Mouse (Mus musculus) kidney, postnatal 25 days (tissue): ENCODE data around the gene Vti1a.
A peak's percentile ranks its signal among the peaks of the same experiment; 100 is the strongest.

ENCODE experiments used
- DNase-seq, 2 experiments: peaks; one replicate each; pipeline ENCODE4 v3.0.0; 2021; ENCODE audit warnings: mixed read lengths in 2 of 2

Gene Vti1a

GRCm38 (mm10) chr19:55315452-55316108, 515 bp upstream of the Vti1a start, which contains the start of gene Zdhhc6:
TSS of gene Zdhhc6 (minus strand) at chr19:55316032.
- peak; percentile 88 to 89 for DNase-seq

GRCm38 (mm10) chr19:55316901-55317300, 806 bp downstream of the Vti1a start:
- no peak for DNase-seq

- no peak for DNase-seq
Measured at GRCm38 (mm10) chr19:55319036-55319435, 2.9 kb downstream of the Vti1a start.

- DNase-seq, result peak; percentile 31 to 41
Measured at GRCm38 (mm10) chr19:55319521-55319920, 3.4 kb downstream of the Vti1a start.

GRCm38 (mm10) chr19:55322604-55323003, 6.5 kb downstream of the Vti1a start:
- DNase-seq, result no peak

GRCm38 (mm10) chr19:55327510-55327909, 11.4 kb downstream of the Vti1a start:
- no peak for DNase-seq

- no peak for DNase-seq
Measured at GRCm38 (mm10) chr19:55331776-55332175, 15.7 kb downstream of the Vti1a start.

- peak; percentile 65 to 73 for DNase-seq
Measured at GRCm38 (mm10) chr19:55332641-55333268, 16.7 kb downstream of the Vti1a start.

- DNase-seq, result no peak
Measured at GRCm38 (mm10) chr19:55335881-55336280, 19.8 kb downstream of the Vti1a start.

GRCm38 (mm10) chr19:55336441-55336840, 20.3 kb downstream of the Vti1a start:
- DNase-seq, result peak; percentile 54 to 75

- no peak for DNase-seq
Measured at GRCm38 (mm10) chr19:55337066-55337465, 21.0 kb downstream of the Vti1a start.

GRCm38 (mm10) chr19:55337664-55338063, 21.6 kb downstream of the Vti1a start:
- no peak for DNase-seq

- DNase-seq, result no peak
Measured at GRCm38 (mm10) chr19:55340521-55340920, 24.4 kb downstream of the Vti1a start.

- no peak for DNase-seq
Measured at GRCm38 (mm10) chr19:55341377-55341776, 25.3 kb downstream of the Vti1a start.

GRCm38 (mm10) chr19:55342423-55342822, 26.3 kb downstream of the Vti1a start:
- DNase-seq, result no peak

- DNase-seq, result no peak
Measured at GRCm38 (mm10) chr19:55343274-55343673, 27.2 kb downstream of the Vti1a start.

GRCm38 (mm10) chr19:55348187-55348586, 32.1 kb downstream of the Vti1a start:
- no peak for DNase-seq

- no peak for DNase-seq
Measured at GRCm38 (mm10) chr19:55350673-55351378, 34.7 kb downstream of the Vti1a start.

GRCm38 (mm10) chr19:55362606-55363005, 46.5 kb downstream of the Vti1a start:
- no peak for DNase-seq

- no peak for DNase-seq
Measured at GRCm38 (mm10) chr19:55369691-55370090, 53.6 kb downstream of the Vti1a start.

- DNase-seq, result no peak
Measured at GRCm38 (mm10) chr19:55376331-55376730, 60.2 kb downstream of the Vti1a start.

- DNase-seq, result no peak
Measured at GRCm38 (mm10) chr19:55377465-55377864, 61.4 kb downstream of the Vti1a start.

GRCm38 (mm10) chr19:55378884-55379283, 62.8 kb downstream of the Vti1a start:
- no peak for DNase-seq

GRCm38 (mm10) chr19:55380764-55381163, 64.7 kb downstream of the Vti1a start:
- no peak for DNase-seq
